ENCODE assay signal across 12 mouse cellular contexts in the genomic region with DNA sequence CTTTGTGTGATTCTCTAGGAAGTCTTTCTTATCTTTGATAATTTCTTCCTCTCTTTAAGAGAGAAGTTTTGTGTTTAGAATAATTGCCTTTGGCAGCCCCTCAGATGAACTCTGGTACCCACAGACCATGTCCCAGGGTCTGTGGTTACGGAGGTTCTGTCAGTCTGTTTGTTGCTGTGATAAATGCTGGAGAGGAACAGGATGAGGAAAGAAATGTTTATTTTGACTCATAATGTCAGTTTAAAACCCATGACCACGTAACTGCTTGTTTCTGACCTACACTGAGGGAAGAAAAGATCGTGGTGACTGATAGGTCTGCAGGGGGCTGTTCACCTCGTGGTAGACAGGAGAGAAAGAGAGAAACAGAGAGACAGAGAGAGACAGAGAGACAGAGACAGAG. TPM values are rescaled to one million over a fixed set of nuclear protein-coding genes. Genes with fewer than 3 reads are reported as not detected.
DNase-seq lines count a peak whose midpoint lies in the region; ATAC-seq and TF ChIP-seq lines count a peak whose summit lies in the region.
"Had no signal": no experiment of that assay in that cellular context is flagged by ENCODE, and none has a peak within 500 bp of the region (broad histone marks: within the 10 kb centered on the region; RNA-seq: fewer than 3 reads in every experiment).

No protein-coding gene starts in this region.

- no peak for TF ChIP-seq CTCF in lung, postnatal 0 days (IDR thresholded peaks at IDR 0.05)
- TF ChIP-seq CTCF in lung, adult 2 months (IDR thresholded peaks at IDR 0.05; ENCODE audit: insufficient read depth, low read length): no peak

- H3K4me2 ChIP-seq in lung, postnatal 0 days (replicated peaks; ENCODE audit: low read depth, low read length): no peak overlapping the region
- H3K4me2 ChIP-seq in hindbrain, embryonic 15.5 days: peak overlapping the region; percentile 72
- H3K4me2 ChIP-seq in neural tube, embryonic 13.5 days: peak overlapping the region; percentile 62

- TF ChIP-seq EP300 in lung, postnatal 0 days (IDR thresholded peaks at IDR 0.05): peak; percentile 68

- no peaks in the 10 kb centered on the region; the same call in 1 of the 2 replicates for H3K4me1 ChIP-seq in lung, postnatal 0 days (ENCODE audit: insufficient read depth, low read depth, low read length)
- H3K4me1 ChIP-seq in lung, adult 2 months (ENCODE audit: control insufficient read depth, insufficient read depth, low read length): peaks cover 14% of the 10 kb centered on the region
- 0 out of 2 replicates have a peak, but pooled peaks cover 8% of the 10 kb centered on the region for H3K4me1 ChIP-seq in hindbrain, embryonic 15.5 days (replicated peaks)
- peaks cover 11% of the 10 kb centered on the region for H3K4me1 ChIP-seq in neural tube, embryonic 13.5 days (replicated peaks)

- peak; percentile 42 for DNase-seq in lung, postnatal 0 days (ENCODE audit: low spot score)
- no peak for DNase-seq in lung, adult 2 months
- no peak for DNase-seq in cerebellum, postnatal 14 days
- DNase-seq in ovary, adult 18-20 months (ENCODE audit: low spot score): no peak
- DNase-seq: cerebellum, adult 11-12 months; heart, adult 2 months; kidney, postnatal 10 days; lung, postnatal 14 days had no signal

- no peaks in the 10 kb centered on the region for H3K36me3 ChIP-seq in lung, postnatal 0 days (ENCODE audit: insufficient read depth, low read length)
- H3K36me3 ChIP-seq in hindbrain, embryonic 15.5 days: no peaks in the 10 kb centered on the region
- H3K36me3 ChIP-seq in neural tube, embryonic 13.5 days: no peaks in the 10 kb centered on the region
- H3K36me3 ChIP-seq: limb, embryonic 13.5 days had no signal

- H3K9me3 ChIP-seq in lung, postnatal 0 days (ENCODE audit: low read length): no peaks in the 10 kb centered on the region
- no peaks in the 10 kb centered on the region for H3K9me3 ChIP-seq in hindbrain, embryonic 15.5 days
- H3K9me3 ChIP-seq in neural tube, embryonic 13.5 days: no peaks in the 10 kb centered on the region
- H3K9me3 ChIP-seq: limb, embryonic 13.5 days had no signal

- no peaks in the 10 kb centered on the region for H3K27me3 ChIP-seq in lung, postnatal 0 days (replicated peaks; ENCODE audit: insufficient read depth, low read length)
- H3K27me3 ChIP-seq in hindbrain, embryonic 15.5 days: no peaks in the 10 kb centered on the region
- no peaks in the 10 kb centered on the region for H3K27me3 ChIP-seq in neural tube, embryonic 13.5 days
- H3K27me3 ChIP-seq: limb, embryonic 13.5 days had no signal

- TF ChIP-seq POLR2A in lung, adult 2 months (IDR thresholded peaks at IDR 0.05; ENCODE audit: borderline replicate concordance, extremely low read depth, low read depth, low read length): no peak

- no peak for ATAC-seq in lung, postnatal 0 days
- peak; percentile 67 for ATAC-seq in common myeloid progenitor, adult 5-6 weeks (replicated peaks; ENCODE audit: low read depth, poor library complexity, severe bottlenecking)
- no peak for ATAC-seq in hindbrain, embryonic 15.5 days (ENCODE audit: low FRiP score, low read depth)
- ATAC-seq in neural tube, embryonic 13.5 days (ENCODE audit: low read depth): no peak

- no peak overlapping the region for H3K4me3 ChIP-seq in lung, postnatal 0 days (ENCODE audit: low read depth, low read length)
- H3K4me3 ChIP-seq in lung, adult 2 months (replicated peaks; ENCODE audit: extremely low read depth, low read depth, low read length): no peak overlapping the region
- H3K4me3 ChIP-seq in hindbrain, embryonic 15.5 days: no peak overlapping the region
- no peak overlapping the region for H3K4me3 ChIP-seq in neural tube, embryonic 13.5 days
- H3K4me3 ChIP-seq: heart, adult 2 months; limb, embryonic 13.5 days had no signal

- H3K9ac ChIP-seq in lung, postnatal 0 days (replicated peaks; ENCODE audit: low read depth): no peak overlapping the region
- H3K9ac ChIP-seq in hindbrain, embryonic 15.5 days: no peak overlapping the region
- H3K9ac ChIP-seq in neural tube, embryonic 13.5 days: 0 out of 2 replicates have a peak overlapping the region, but pooled peaks have one; percentile 26
- H3K9ac ChIP-seq: limb, embryonic 13.5 days had no signal

- 31% methylated on average over 4 of the region's 4 CpGs for WGBS in lung, postnatal 0 days
- 18% methylated on average over 4 of the region's 4 CpGs for WGBS in lung, adult 2 months
- WGBS in hindbrain, embryonic 15.5 days: 21% methylated on average over 4 of the region's 4 CpGs
- 18% methylated on average over 4 of the region's 4 CpGs for WGBS in neural tube, embryonic 13.5 days

- no peak overlapping the region for H3K27ac ChIP-seq in lung, postnatal 0 days (ENCODE audit: low read length)
- H3K27ac ChIP-seq in hindbrain, embryonic 15.5 days (replicated peaks): peak overlapping the region; percentile 66
- H3K27ac ChIP-seq in neural tube, embryonic 13.5 days (replicated peaks): peak overlapping the region; percentile 72; the same call in 1 of the 2 replicates
- H3K27ac ChIP-seq: heart, adult 2 months; limb, embryonic 13.5 days had no signal

RNA-seq across cellular contexts. Expression of a gene that starts 38.7 kb away (rescaled TPM):
- 2.1 and 2.3 TPM in 2 replicates for polyA plus RNA-seq in lung, postnatal 0 days (2015; fragmentation: Nextera tagmentation; extraction: Ambion mirVana)
- 4.4 and 5.8 TPM in 2 replicates for polyA plus RNA-seq in lung, adult 2 months (2012; rRNA removed)
- total RNA-seq in common myeloid progenitor, adult 5-6 weeks (2017): 2.1 and 2.8 TPM in 2 replicates
- 16.2 and 18.5 TPM in 2 replicates for polyA plus RNA-seq in hindbrain, embryonic 15.5 days (2015; fragmentation: Nextera tagmentation; extraction: Ambion mirVana)
- polyA plus RNA-seq in neural tube, embryonic 13.5 days (2015; fragmentation: Nextera tagmentation; extraction: Ambion mirVana): 9.2 and 11.9 TPM in 2 replicates

RNA-seq across cellular contexts. Expression of a gene that starts 46.3 kb away (rescaled TPM):
- 30.5 TPM in 2 replicates for polyA plus RNA-seq in lung, postnatal 0 days (2015; fragmentation: Nextera tagmentation; extraction: Ambion mirVana)
- polyA plus RNA-seq in lung, adult 2 months (2012; rRNA removed): 39.9 and 52.3 TPM in 2 replicates
- total RNA-seq in common myeloid progenitor, adult 5-6 weeks (2017): 37.5 and 43.5 TPM in 2 replicates
- 13.0 and 16.9 TPM in 2 replicates for polyA plus RNA-seq in hindbrain, embryonic 15.5 days (2015; fragmentation: Nextera tagmentation; extraction: Ambion mirVana)
- 12.1 and 12.2 TPM in 2 replicates for polyA plus RNA-seq in neural tube, embryonic 13.5 days (2015; fragmentation: Nextera tagmentation; extraction: Ambion mirVana)
